21 mouse cellular contexts compared by ENCODE assay signal in the genomic region with DNA sequence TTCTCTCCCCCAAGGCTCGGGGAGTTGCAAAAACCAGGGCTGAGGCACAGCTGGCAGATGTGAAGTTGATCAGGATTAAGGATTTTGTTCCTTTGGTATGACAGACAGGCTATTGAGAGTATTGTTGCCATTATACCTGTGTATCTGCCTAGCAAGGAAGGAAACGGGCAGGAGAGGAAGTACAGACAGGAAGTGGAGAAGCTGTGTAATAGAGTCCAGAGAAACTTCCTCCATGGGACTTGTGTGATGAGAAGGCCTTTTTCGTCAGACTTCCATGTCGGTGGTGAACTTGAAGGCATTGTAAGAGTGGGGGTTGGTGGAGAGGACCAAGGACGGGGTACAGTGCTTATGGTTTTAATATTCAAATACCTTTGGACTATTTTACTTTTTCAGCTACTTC. TPM values are rescaled to one million over a fixed set of nuclear protein-coding genes. Genes with fewer than 3 reads are reported as not detected.
A peak's percentile ranks its signal among the peaks of the same experiment; 100 is the strongest.
DNase-seq lines count a peak whose midpoint lies in the region; ATAC-seq lines count a peak whose summit lies in the region.
"Had no signal": no experiment of that assay in that cellular context is flagged by ENCODE, and none has a peak within 500 bp of the region (broad histone marks: within the 10 kb centered on the region; RNA-seq: fewer than 3 reads in every experiment).

No protein-coding gene starts in this region.

- no peak overlapping the region for H3K4me3 ChIP-seq in heart, embryonic 15.5 days
- H3K4me3 ChIP-seq: embryonic facial prominence, embryonic 10.5 days; hindbrain, embryonic 12.5 days; midbrain, embryonic 15.5 days had no signal

- H3K9me3 ChIP-seq in heart, embryonic 15.5 days (replicated peaks), result no peaks in the 10 kb centered on the region
- H3K9me3 ChIP-seq: embryonic facial prominence, embryonic 10.5 days; G1E; hindbrain, embryonic 12.5 days; midbrain, embryonic 15.5 days had no signal

- H3K36me3 ChIP-seq in heart, embryonic 15.5 days, result peaks cover 9% of the 10 kb centered on the region; the same call in 1 of the 2 replicates
- H3K36me3 ChIP-seq: G1E had no signal

- 0 out of 2 replicates have a peak overlapping the region, but pooled peaks have one; percentile 8 for H3K27ac ChIP-seq in heart, embryonic 15.5 days
- H3K27ac ChIP-seq: embryonic facial prominence, embryonic 10.5 days; hindbrain, embryonic 12.5 days; liver, embryonic 14.5 days; midbrain, embryonic 15.5 days had no signal

- 64% methylated on average over 5 of the region's 5 CpGs for WGBS in heart, embryonic 15.5 days

- H3K9ac ChIP-seq in heart, embryonic 15.5 days, result no peak overlapping the region
- H3K9ac ChIP-seq: hindbrain, embryonic 12.5 days; liver, embryonic 14.5 days; midbrain, embryonic 15.5 days had no signal

- DNase-seq in CD4-positive, CD25-positive, alpha-beta regulatory T cell, adult 2 months (ENCODE audit: low read depth, low spot score), result peak; percentile 7
- DNase-seq in heart, adult 9 months (ENCODE audit: low spot score in 2 of 2), result no peak
- no peak for DNase-seq in Muller cell, postnatal 12 days (ENCODE audit: inconsistent ontology term)
- DNase-seq in neural tube, embryonic 10.5 days (ENCODE audit: extremely low spot score, low spot score), result no peak
- DNase-seq: cerebellum, adult 2 months; cerebellum, postnatal 36 days; thymus, postnatal 36 days had no signal

- H3K4me1 ChIP-seq in heart, embryonic 15.5 days (replicated peaks), result peaks cover 19% of the 10 kb centered on the region
- H3K4me1 ChIP-seq: embryonic facial prominence, embryonic 10.5 days; hindbrain, embryonic 12.5 days; midbrain, embryonic 15.5 days had no signal

- ATAC-seq in CD4-positive, CD25-positive, alpha-beta regulatory T cell, adult 4 months, result no peak
- ATAC-seq in heart, embryonic 15.5 days (replicated peaks; ENCODE audit: insufficient number of reproducible peaks, insufficient read depth, low FRiP score, low read depth), result no peak
- peak; percentile 45; the same call in 1 of the 2 replicates for ATAC-seq in common myeloid progenitor, adult 5-6 weeks (replicated peaks; ENCODE audit: low read depth, poor library complexity, severe bottlenecking)
- peak; percentile 54 for ATAC-seq in monocyte, adult 5-6 weeks (replicated peaks; ENCODE audit: insufficient number of reproducible peaks, low FRiP score, low TSS enrichment, poor library complexity, severe bottlenecking)
- ATAC-seq: midbrain, embryonic 15.5 days had no signal

- H3K4me2 ChIP-seq in heart, embryonic 15.5 days, result no peak overlapping the region
- H3K4me2 ChIP-seq: hindbrain, embryonic 12.5 days; midbrain, embryonic 15.5 days had no signal

- H3K27me3 ChIP-seq in heart, embryonic 15.5 days, result no peaks in the 10 kb centered on the region
- H3K27me3 ChIP-seq: hindbrain, embryonic 12.5 days; midbrain, embryonic 15.5 days had no signal

RNA-seq across cellular contexts. Expression of a gene that starts 11.4 kb away (rescaled TPM):
- polyA plus RNA-seq in CD4-positive, CD25-positive, alpha-beta regulatory T cell, adult 4 months (2017; shearing (Covaris generic)), result 1 to 10 TPM in 1 of 2 experiments, under 1 TPM in 1; 0.89 to 1.4 TPM
- polyA plus RNA-seq in heart, embryonic 15.5 days (2015; fragmentation: Nextera tagmentation; extraction: Ambion mirVana), result 0.13 and 0.19 TPM in 2 replicates
- total RNA-seq in common myeloid progenitor, adult 5-6 weeks (2017), result not detected in 2 replicates
- 0.39 TPM in 1 of 3 replicates, not detected in the others for total RNA-seq in monocyte, adult 5-6 weeks (2017)
- total RNA-seq: G1E had no signal
- polyA plus RNA-seq: embryonic facial prominence, embryonic 10.5 days; forebrain, embryonic 11.5 days; G1E; hindbrain, embryonic 12.5 days; intestine, embryonic 14.5 days; lung, embryonic 16.5 days had no signal

RNA-seq across cellular contexts. Expression of a gene that starts 11.7 kb away (rescaled TPM):
- 10 to 100 TPM; 37.1 to 56.0 TPM for polyA plus RNA-seq in CD4-positive, CD25-positive, alpha-beta regulatory T cell, adult 4 months (2017; shearing (Covaris generic))
- 59.6 and 75.5 TPM in 2 replicates for polyA plus RNA-seq in heart, embryonic 15.5 days (2015; fragmentation: Nextera tagmentation; extraction: Ambion mirVana)
- 82.6 and 83.8 TPM in 2 replicates for total RNA-seq in common myeloid progenitor, adult 5-6 weeks (2017)
- 97.3 to 114 TPM (median 107 TPM) in 3 replicates for total RNA-seq in monocyte, adult 5-6 weeks (2017)

RNA-seq across cellular contexts. Expression of a gene that starts 26.7 kb away (rescaled TPM):
- not detected for polyA plus RNA-seq in CD4-positive, CD25-positive, alpha-beta regulatory T cell, adult 4 months (2017; shearing (Covaris generic))
- 0.06 and 0.51 TPM in 2 replicates for polyA plus RNA-seq in heart, embryonic 15.5 days (2015; fragmentation: Nextera tagmentation; extraction: Ambion mirVana)
- not detected in 2 replicates for total RNA-seq in common myeloid progenitor, adult 5-6 weeks (2017)
- not detected in 3 replicates for total RNA-seq in monocyte, adult 5-6 weeks (2017)
- total RNA-seq: G1E; gastrocnemius, adult 8-10 months had no signal
- polyA plus RNA-seq: G1E; limb, embryonic 11.5 days had no signal

Comparison
In these comparisons a context has a peak if more than half of its experiments do, and no peak if none do; other contexts are left out.
1. ATAC-seq: peak in common myeloid progenitor, adult 5-6 weeks (single experiment) and monocyte, adult 5-6 weeks (single experiment); none in CD4-positive, CD25-positive, alpha-beta regulatory T cell, adult 4 months (single experiment) and heart, embryonic 15.5 days (single experiment).